Mouse (Mus musculus): Measurements from ENCODE around the gene Imp3. TPM values are rescaled to one million over a fixed set of nuclear protein-coding genes. Genes with fewer than 3 reads are reported as not detected.
A peak's percentile ranks its signal among the peaks of the same experiment; 100 is the strongest.
"Not testable (repeated sequence)": the region's sequence is repeated elsewhere in the genome, so short reads cannot be mapped to it uniquely, and the experiment has no call there.

The Imp3 gene
- total RNA-seq, 2 experiments from 2014 or later, result 55.8 to 58.3 TPM

DNA sequence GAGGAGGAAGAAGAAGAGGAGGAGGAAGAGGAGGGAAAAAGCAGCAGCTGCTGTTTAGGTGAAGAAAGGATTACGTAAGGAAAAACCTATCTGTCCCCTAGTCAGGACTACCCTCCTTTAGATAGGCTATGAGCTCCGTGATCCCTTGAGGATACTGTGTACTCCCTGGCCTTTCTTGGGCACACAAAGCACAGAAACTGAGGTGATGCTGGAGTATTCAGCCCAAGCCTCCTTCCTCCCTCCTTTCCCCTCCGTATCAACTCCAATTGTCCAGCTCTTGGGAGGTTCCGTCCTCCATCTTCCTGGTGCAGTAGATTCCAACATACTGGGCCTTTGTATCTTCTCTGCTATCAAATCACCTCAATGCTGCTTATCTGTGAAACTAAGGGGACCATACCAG, 14.5 kb upstream of the Imp3 start:
- DNase-seq, result no peak

GRCm38 (mm10) chr9:56923841-56924650, 13.2 kb upstream of the Imp3 start:
- no peak for DNase-seq

DNA sequence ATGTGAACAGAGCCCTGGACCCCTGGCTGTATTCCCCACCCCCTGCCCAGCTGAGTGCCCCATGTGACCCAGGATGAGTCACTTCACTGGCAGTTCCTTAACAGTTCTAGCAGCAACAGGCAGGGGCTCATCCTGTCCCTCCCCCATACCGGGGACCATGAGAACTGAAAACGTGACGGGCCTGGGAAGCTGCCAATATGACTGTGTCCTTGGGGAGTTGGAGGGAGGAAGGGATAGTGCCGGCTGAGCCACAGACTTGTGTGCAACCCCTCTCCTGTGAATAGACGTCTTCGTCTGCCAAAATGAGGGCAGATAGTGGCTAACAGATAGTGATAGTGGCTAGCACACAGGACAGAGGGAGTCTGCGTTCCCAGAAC, 12.6 kb upstream of the Imp3 start:
- DNase-seq, result peak; percentile 94 to 96

GRCm38 (mm10) chr9:56925291-56926024, 11.8 kb upstream of the Imp3 start:
- peak; percentile 23 to 35 for DNase-seq

- no peak for DNase-seq
These were observed 11.3 kb upstream of the Imp3 start for GRCm38 (mm10) chr9:56926025-56926360.

- no peak for DNase-seq
These were observed 10.9 kb upstream of the Imp3 start for GRCm38 (mm10) chr9:56926387-56926786.

DNA sequence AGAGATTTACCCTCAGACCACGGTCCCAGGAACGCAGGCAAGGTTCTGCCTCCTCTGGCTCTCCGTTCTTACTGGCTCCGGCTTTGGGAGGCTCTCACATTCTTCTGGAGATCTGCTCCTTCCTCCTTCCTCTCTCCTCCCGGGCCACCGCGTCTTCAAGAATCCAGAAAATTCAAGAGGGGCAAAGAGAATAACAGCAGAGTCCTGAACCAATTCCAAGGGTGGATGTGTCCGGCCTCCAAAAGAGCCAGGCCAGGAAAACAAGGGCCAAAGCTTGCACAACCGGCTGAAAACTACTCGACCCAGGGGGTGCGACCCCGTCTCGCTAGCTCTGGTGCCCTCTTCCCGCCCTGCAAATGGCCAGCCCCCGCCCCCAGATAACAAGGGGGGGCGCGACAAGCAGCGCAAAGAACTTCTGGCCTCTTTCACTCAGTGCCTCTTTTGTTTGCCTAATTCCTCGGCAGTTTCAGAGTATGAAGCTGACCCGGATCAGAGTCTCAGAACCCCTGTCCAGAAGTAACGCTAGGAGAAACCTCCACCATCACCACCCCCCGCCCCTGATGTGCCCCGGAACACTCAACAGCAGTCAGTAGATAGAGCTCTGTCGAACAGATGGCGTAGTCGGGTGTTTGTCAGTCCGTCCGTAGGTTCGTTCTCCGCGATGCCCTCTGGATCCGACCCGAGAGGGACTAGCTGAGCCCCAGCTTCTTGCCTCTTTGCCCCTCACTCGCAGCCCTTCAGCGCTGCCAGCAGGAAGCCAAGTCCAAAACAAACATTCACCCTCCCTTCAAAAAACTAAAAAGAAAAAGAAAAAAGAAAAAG, 9.9 kb upstream of the Imp3 start:
- peak; percentile 79 to 85 for DNase-seq

DNA sequence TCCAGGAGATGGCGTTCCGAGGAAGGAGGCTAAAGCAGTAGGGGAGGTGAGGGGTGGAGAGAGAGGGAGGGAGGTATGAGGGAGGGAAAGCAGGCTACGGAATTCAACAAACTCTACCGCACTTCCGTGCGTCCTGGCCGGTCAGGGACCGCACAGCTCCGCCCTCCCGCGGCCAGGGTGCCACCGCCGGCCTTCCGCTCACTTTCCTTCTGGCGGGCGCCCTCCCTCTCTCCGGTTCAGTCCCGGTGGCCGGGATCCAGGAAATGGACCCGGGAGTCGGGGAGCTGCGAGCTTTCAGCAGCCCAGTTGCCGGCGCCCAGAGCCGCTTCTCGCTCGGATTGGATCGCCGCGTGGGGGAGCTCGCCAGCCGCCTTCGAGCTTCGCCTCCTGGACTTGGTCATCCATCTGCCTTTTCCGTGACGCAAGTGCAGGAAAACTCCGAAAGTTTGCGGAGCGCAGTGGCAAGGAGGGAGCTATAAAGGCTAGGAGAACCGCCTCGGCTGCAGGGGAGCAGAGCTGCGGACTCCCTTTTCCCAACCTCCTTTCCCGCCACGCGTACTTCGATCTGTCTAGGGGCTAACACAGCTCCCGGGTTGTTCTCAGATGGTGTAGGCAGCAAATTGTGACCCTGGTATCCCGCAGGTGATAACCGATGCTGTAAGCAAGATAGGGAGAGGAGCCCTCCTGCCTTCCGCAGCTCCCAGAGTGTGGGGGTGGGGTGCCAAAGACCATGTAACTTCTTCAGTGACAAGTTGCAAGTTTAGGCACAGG, 9.0 kb upstream of the Imp3 start, which contains the start of gene Snx33:
TSS of gene Snx33 (minus strand) at position 331 of the 771 bp plus-strand sequence.
- peak; percentile 96 to 98 for DNase-seq

DNA sequence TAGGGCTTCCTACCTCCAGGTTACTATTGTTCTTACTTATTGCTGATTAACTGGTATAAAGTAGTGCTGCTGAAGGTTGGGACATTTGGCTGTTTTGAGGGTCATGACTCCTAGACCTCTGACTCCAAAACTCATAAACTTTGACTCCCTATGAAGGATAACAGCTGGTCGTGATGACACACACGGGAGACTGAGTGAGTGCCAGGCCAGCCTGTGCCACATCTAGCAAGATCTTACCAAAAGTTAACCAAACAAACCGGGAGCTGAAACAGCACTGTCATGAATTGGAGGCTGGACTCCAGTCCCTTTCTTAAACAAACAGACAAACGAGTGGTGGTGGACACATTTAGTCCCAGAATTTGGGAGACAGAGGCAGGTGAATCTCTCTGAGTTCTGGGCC, 7.8 kb upstream of the Imp3 start:
- DNase-seq, result no peak

DNA sequence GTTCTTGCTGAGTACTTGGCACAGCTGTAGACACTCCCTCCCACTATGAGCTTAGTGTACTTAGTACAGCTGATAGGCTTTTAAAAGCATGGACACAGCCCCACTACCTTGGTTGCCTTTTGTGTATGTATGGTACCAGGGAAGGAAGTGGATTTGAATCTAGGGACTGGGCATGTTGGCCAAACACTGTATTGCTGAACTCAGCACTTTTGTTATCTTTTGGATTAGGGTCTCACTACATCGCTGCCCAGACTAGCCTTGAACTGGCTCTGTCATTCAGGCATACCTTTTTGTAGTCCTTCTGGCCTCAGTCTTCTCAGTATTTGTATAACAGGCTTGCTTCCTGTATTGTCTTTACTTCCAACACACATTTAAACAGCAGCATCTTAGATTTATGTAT, 6.7 kb upstream of the Imp3 start:
- DNase-seq, result no peak

DNA sequence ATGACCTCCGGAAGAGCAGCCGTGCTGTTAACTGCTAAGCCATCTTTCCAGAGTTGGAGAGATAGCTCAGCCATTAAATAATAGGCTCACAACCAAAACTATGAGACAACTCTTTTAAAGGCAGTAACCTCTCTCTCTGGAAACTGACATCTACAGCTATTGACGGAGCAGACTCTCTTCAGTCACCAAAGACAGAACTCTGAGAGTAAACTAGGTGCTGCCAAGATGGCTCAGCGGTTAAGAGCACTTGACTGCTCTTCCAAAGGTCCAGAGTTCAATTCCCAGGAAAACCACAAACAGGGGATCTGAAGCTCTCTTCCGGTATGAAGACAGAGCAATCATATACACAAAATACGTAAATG, 433 bp upstream of the Imp3 start:
- DNase-seq, result no peak

- DNase-seq, result peak; percentile 55 to 77
These were observed 1.1 kb downstream of the Imp3 start for GRCm38 (mm10) chr9:56938374-56938773.

GRCm38 (mm10) chr9:56947481-56947880, 10.2 kb downstream of the Imp3 start:
- peak; percentile 49 to 62 for DNase-seq

- DNase-seq, result not testable (repeated sequence)
These were observed 11.4 kb downstream of the Imp3 start for GRCm38 (mm10) chr9:56948699-56949098.

GRCm38 (mm10) chr9:56949767-56950166, 12.5 kb downstream of the Imp3 start:
- DNase-seq, result peak in 1 of 2 experiments; percentile 10

GRCm38 (mm10) chr9:56950414-56951400, 13.4 kb downstream of the Imp3 start, which contains the start of gene Snupn:
Snupn (plus strand) TSS chr9:56950878.
- peak; percentile 99 for DNase-seq

DNA sequence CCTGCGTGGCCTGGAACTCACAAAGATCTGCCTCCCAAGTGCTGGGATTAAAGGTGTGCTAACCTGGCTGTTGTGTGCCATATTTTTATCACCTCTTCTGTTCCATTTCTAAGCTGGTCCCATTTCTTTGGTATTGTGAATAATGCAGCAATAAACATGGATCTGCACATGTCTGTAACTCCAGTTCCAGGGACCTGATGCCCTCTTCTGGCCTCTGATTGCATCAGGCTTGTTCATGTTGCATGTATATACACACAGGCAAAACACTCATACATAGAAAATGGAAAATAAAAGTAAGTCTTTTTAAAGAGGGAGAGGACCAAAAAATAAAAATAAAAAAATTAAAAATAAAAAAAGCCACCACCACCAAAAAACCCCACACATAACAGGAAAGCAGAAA, 16.3 kb downstream of the Imp3 start:
- no peak for DNase-seq

- no peak for DNase-seq
These were observed 19.8 kb downstream of the Imp3 start for GRCm38 (mm10) chr9:56956966-56957675.

DNA sequence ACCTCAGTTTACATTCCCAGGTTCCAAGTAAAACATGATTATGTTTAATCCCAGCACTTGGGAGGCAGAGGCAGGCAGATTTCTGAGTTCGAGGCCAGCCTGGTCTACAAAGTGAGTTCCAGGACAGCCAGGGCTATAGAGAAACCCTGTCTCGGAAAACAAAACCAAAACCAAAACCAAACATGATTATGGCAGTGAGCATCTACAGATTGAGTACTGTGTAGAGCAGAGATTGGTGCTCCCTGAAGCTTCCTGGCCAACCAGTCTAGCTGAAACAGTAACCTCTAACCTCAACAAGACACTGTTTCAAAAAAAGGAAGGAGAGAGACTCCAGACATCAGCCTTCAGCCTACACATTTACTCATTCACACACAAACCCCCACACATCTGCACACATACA, 21.4 kb downstream of the Imp3 start:
- DNase-seq, result no peak

DNA sequence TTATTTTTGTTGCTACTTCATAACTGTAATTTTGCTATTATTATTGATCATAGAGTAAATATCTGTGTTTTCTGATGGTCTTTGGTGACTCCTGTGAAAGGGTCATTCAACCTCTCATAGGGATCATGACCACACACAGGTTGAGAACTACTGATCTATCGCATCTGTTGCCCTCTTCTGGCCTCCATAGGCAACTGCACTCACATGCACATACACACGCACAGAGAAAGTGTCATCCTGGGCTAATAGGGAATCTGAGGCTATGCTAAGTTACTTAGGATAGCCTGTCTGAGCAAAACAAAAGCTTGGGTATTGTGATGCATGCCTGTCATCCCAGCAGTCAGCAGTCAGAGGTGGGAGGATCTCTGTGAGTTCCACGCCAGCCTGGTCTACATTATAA, 24.3 kb downstream of the Imp3 start:
- no peak for DNase-seq
